Mouse (Mus musculus) CH12.LX (cell line): Measurements from ENCODE around the gene Wbp2. TPM values are rescaled to one million over a fixed set of nuclear protein-coding genes. Genes with fewer than 3 reads are reported as not detected.
"Not testable (repeated sequence)": the region's sequence is repeated elsewhere in the genome, so short reads cannot be mapped to it uniquely, and the experiment has no call there.

ENCODE experiments used
- DNase-seq: peaks from one replicate; pipeline ENCODE4 v3.0.0-alpha.2; 2013; ENCODE audit errors: extremely low read depth
- H3K27ac ChIP-seq: 2 replicates; pipeline ENCODE4 v1.5.1; 2012; ENCODE audit warnings: low read depth, mild to moderate bottlenecking, control low read depth, moderate library complexity; ENCODE audit not compliant: insufficient read depth
- H3K27me3 ChIP-seq: replicated peaks from 2 replicates; pipeline ENCODE3; 2012; ENCODE audit warnings: inconsistent platforms
- H3K36me3 ChIP-seq, 2 experiments: replicated peaks in 1 of 2; 2 replicates each; pipeline versions ENCODE3 to v1.6.1; 2012; ENCODE audit warnings: inconsistent platforms in 1 of 2, low read length in 1 of 2, mild to moderate bottlenecking in 1 of 2, mixed read lengths in 1 of 2, moderate library complexity in 1 of 2; ENCODE audit not compliant: control insufficient read depth in 1 of 2, insufficient read depth in 1 of 2
- H3K4me1 ChIP-seq, 2 experiments: 2 replicates each; pipeline ENCODE4 v1.6.1; 2012; ENCODE audit warnings: inconsistent platforms in 1 of 2, moderate library complexity in 1 of 2; ENCODE audit not compliant: insufficient read depth in 2 of 2, control insufficient read depth in 1 of 2
- H3K4me2 ChIP-seq: 2 replicates; pipeline ENCODE4 v1.6.1; 2012; ENCODE audit warnings: low read depth, mild to moderate bottlenecking, control low read depth; ENCODE audit not compliant: poor library complexity, insufficient read depth, severe bottlenecking
- H3K4me3 ChIP-seq, 3 experiments: fragments of 150-350 bp in 1 of 3; sonication (generic) in 1 of 3; replicated peaks in 1 of 3; 2 replicates each; pipeline versions ENCODE3 to v1.5.1; 2011 to 2012; ENCODE audit warnings: low read depth in 2 of 3, low read length in 2 of 3, mild to moderate bottlenecking in 2 of 3, moderate library complexity in 2 of 3, control low read depth in 1 of 3, improper control_type of control experiment in 1 of 3, inconsistent platforms in 1 of 3, mixed read lengths in 1 of 3; ENCODE audit not compliant: poor library complexity in 1 of 3
- H3K79me2 ChIP-seq: replicated peaks from 2 replicates; pipeline ENCODE4 v1.6.1; 2012; ENCODE audit warnings: mild to moderate bottlenecking, moderate library complexity; ENCODE audit not compliant: control insufficient read depth, poor library complexity, insufficient read depth, severe bottlenecking; ENCODE audit errors: extremely low read depth
- H3K9ac ChIP-seq: 2 replicates; pipeline ENCODE4 v1.6.1; 2012; ENCODE audit warnings: low read depth, mild to moderate bottlenecking, control low read depth, moderate library complexity; ENCODE audit not compliant: insufficient read depth
- H3K9me3 ChIP-seq: replicated peaks from 2 replicates; pipeline ENCODE3; 2012; ENCODE audit warnings: low read length, inconsistent platforms, mixed read lengths
- BHLHE40 ChIP-seq: IDR thresholded peaks from 2 replicates; pipeline ENCODE4 v1.6.1; 2011; ENCODE audit warnings: mild to moderate bottlenecking, low read depth, low read length, improper control_type of control experiment
- CTCF ChIP-seq, 2 experiments: IDR thresholded peaks in 1 of 2; conservative IDR thresholded peaks in 1 of 2; 2 replicates each; pipeline ENCODE4 v1.5.1; 2011 to 2012; ENCODE audit warnings: low read depth in 2 of 2, low read length in 2 of 2, improper control_type of control experiment in 1 of 2, inconsistent platforms in 1 of 2, mild to moderate bottlenecking in 1 of 2, moderate library complexity in 1 of 2
- EP300 ChIP-seq: IDR thresholded peaks from 2 replicates; pipeline ENCODE4 v1.6.1; 2011; ENCODE audit warnings: low read length, improper control_type of control experiment
- ETS1 ChIP-seq: conservative IDR thresholded peaks from 2 replicates; pipeline ENCODE4 v1.6.1; 2012; ENCODE audit warnings: low read depth, mild to moderate bottlenecking, inconsistent platforms, low read length, improper control_type of control experiment, moderate library complexity
- GABPA ChIP-seq: IDR thresholded peaks from 2 replicates; pipeline ENCODE4 v1.6.1; 2012; ENCODE audit warnings: low read depth, low read length, improper control_type of control experiment, inconsistent platforms; ENCODE audit not compliant: insufficient replicate concordance
- HCFC1 ChIP-seq: IDR thresholded peaks from 2 replicates; pipeline ENCODE4 v1.6.1; 2012; ENCODE audit warnings: low read depth, mild to moderate bottlenecking, inconsistent platforms, low read length, improper control_type of control experiment
- JUN ChIP-seq: IDR thresholded peaks from 2 replicates; pipeline ENCODE4 v1.6.1; 2011; ENCODE audit warnings: low read depth, mild to moderate bottlenecking, low read length, improper control_type of control experiment, moderate library complexity; ENCODE audit not compliant: insufficient read depth
- JUND ChIP-seq: conservative IDR thresholded peaks from 2 replicates; pipeline ENCODE4 v1.6.1; 2011; ENCODE audit warnings: low read depth, low read length, improper control_type of control experiment
- KAT2A ChIP-seq: IDR thresholded peaks from 2 replicates; pipeline ENCODE4 v1.6.1; 2012; ENCODE audit warnings: low read length, improper control_type of control experiment, inconsistent platforms; ENCODE audit not compliant: insufficient replicate concordance
- MAFK ChIP-seq: IDR thresholded peaks from 2 replicates; pipeline ENCODE4 v1.6.1; 2011; ENCODE audit warnings: low read length, improper control_type of control experiment; ENCODE audit not compliant: insufficient replicate concordance
- MAZ ChIP-seq: IDR thresholded peaks from 2 replicates; pipeline ENCODE4 v1.6.1; 2012; ENCODE audit warnings: low read depth, mild to moderate bottlenecking, inconsistent platforms, low read length, improper control_type of control experiment, moderate library complexity
- NELFE ChIP-seq: IDR thresholded peaks from 2 replicates; pipeline ENCODE4 v1.6.1; 2011; ENCODE audit warnings: low read depth, low read length, improper control_type of control experiment
- NRF1 ChIP-seq: IDR thresholded peaks from 2 replicates; pipeline ENCODE4 v1.6.1; 2014; ENCODE audit warnings: low read depth, mild to moderate bottlenecking, inconsistent platforms, low read length, improper control_type of control experiment, moderate library complexity
- PAX5 ChIP-seq: IDR thresholded peaks from 2 replicates; pipeline ENCODE4 v1.6.1; 2012; ENCODE audit warnings: low read length, inconsistent platforms, mixed read lengths
- POLR2AphosphoS2 ChIP-seq: IDR thresholded peaks from 2 replicates; pipeline ENCODE4 v1.6.1; 2011; ENCODE audit warnings: low read depth, low read length, improper control_type of control experiment
- RAD21 ChIP-seq: IDR thresholded peaks from 2 replicates; pipeline ENCODE4 v1.6.1; 2011; ENCODE audit warnings: low read depth, mild to moderate bottlenecking, low read length, improper control_type of control experiment, moderate library complexity
- TBP ChIP-seq: conservative IDR thresholded peaks from 2 replicates; pipeline ENCODE4 v1.6.1; 2011; ENCODE audit warnings: low read depth, low read length, improper control_type of control experiment
- USF1 ChIP-seq: IDR thresholded peaks from 2 replicates; pipeline ENCODE4 v1.6.1; 2014; ENCODE audit warnings: low read depth, mild to moderate bottlenecking, inconsistent platforms, low read length, improper control_type of control experiment
- ZC3H11A ChIP-seq: IDR thresholded peaks from 2 replicates; pipeline ENCODE4 v1.6.1; 2012; ENCODE audit warnings: low read depth, mild to moderate bottlenecking, inconsistent platforms, low read length, improper control_type of control experiment
- ZKSCAN1 ChIP-seq: IDR thresholded peaks from 2 replicates; pipeline ENCODE4 v1.6.1; 2012; ENCODE audit warnings: low read depth, inconsistent platforms, low read length, improper control_type of control experiment, borderline replicate concordance
- ZMIZ1 ChIP-seq: IDR thresholded peaks from 2 replicates; pipeline ENCODE4 v1.6.1; 2012; ENCODE audit warnings: low read depth, mild to moderate bottlenecking, inconsistent platforms, low read length, improper control_type of control experiment
- ZNF384 ChIP-seq: IDR thresholded peaks from 2 replicates; pipeline ENCODE4 v1.6.1; 2012; ENCODE audit warnings: low read depth, low read length, improper control_type of control experiment, inconsistent platforms
- dilution Hi-C: fragments of 300-500 bp; cut with MboI; formaldehyde crosslinking; loops from 2 replicates; pipeline ENCODE4 v1.14.3; 2020; ENCODE audit warnings: low sequenced_read_pairs; ENCODE audit not compliant: extremely low pct_unique_long_range_greater_than_20kb, extremely low pct_ligation_motif_present
- in situ Hi-C: fragments of 300-500 bp; cut with MboI; formaldehyde crosslinking; loops from 3 replicates; pipeline ENCODE4 v1.14.3; 2019; ENCODE audit warnings: low sequenced_read_pairs, low pct_ligation_motif_present, low pct_unique_long_range_greater_than_20kb, mixed read lengths
- polyA plus RNA-seq: library from polyadenylated mRNA; unstranded; fragments of >175 nt; gene quantifications from 2 replicates; pipeline ENCODE4 v1.2.1, GENCODE M21; 2012; ENCODE audit warnings: low read depth; ENCODE audit not compliant: insufficient read length
- total RNA-seq, 2 experiments: library from RNA; depleted of rRNA; stranded (reverse); fragments of 300-350 nt in 1 of 2; fragments of >200 nt in 1 of 2; gene quantifications; 2 replicates each; pipeline ENCODE4 v1.2.3; 2012 to 2014

Wbp2 gene
- total and polyA plus RNA-seq, 3 experiments: 15.2 to 97.1 (median 30.7) TPM

GRCm38 (mm10) chr11:116095573-116095972 is 8.8 kb upstream of the Wbp2 start:
- in situ Hi-C loops: no loop called here
- dilution Hi-C loops: no loop called here
- Histone ChIP-seq H3K27me3 (peaks cover 4% of the 10 kb centered on the region), H3K9ac (no peak overlapping the region), H3K9me3 (peaks cover 5% of the 10 kb centered on the region), H3K4me2 (no peak overlapping the region), H3K27ac (no peak overlapping the region), H3K79me2 (no peaks in the 10 kb centered on the region), H3K4me3 (no peak overlapping the region), H3K4me1 (no peaks in the 10 kb centered on the region), H3K36me3 (no peaks in the 10 kb centered on the region)
- no peak for DNase-seq
- TF ChIP-seq ZNF384 (peak; percentile 74), EP300 (no peak), RAD21 (no peak), ZMIZ1 (no peak), POLR2AphosphoS2 (no peak)

GRCm38 (mm10) chr11:116093771-116094565 is 7.2 kb upstream of the Wbp2 start:
- Histone ChIP-seq H3K36me3 (no peaks in the 10 kb centered on the region), H3K4me1 (no peaks in the 10 kb centered on the region), H3K9ac (no peak overlapping the region), H3K4me2 (no peak overlapping the region), H3K4me3 (no peak overlapping the region), H3K27me3 (peaks cover under 1% of the 10 kb centered on the region), H3K79me2 (no peaks in the 10 kb centered on the region), H3K9me3 (peaks cover 5% of the 10 kb centered on the region)
- DNase-seq: no peak
- dilution Hi-C loops: no loop called here
- in situ Hi-C loops: no loop called here
- TF ChIP-seq HCFC1 (no peak), JUN (no peak), ZNF384 (no peak), NELFE (no peak), BHLHE40 (no peak), MAZ (no peak), JUND (no peak), PAX5 (no peak), TBP (no peak), ETS1 (no peak), ZKSCAN1 (no peak), CTCF (conservative IDR thresholded peaks at IDR 0.05 in 1 of 2, IDR thresholded peaks at IDR 0.05 in 1 of 2; ENCODE audit: low read depth in 2 of 2, low read length in 2 of 2) (no peak), GABPA (no peak), ZC3H11A (no peak), KAT2A (no peak), MAFK (no peak), USF1 (no peak), NRF1 (no peak)
- TF ChIP-seq, all 38 proteins: peak for 0
- H3K27ac ChIP-seq: no peak overlapping the region

- H3K4me1 ChIP-seq, H3K4me3 ChIP-seq, H3K27me3 ChIP-seq, H3K9ac ChIP-seq, H3K9me3 ChIP-seq, H3K79me2 ChIP-seq, H3K4me2 ChIP-seq, in situ Hi-C loops, H3K27ac ChIP-seq, H3K36me3 ChIP-seq, DNase-seq, dilution Hi-C loops: not testable (repeated sequence)
Measured at GRCm38 (mm10) chr11:116092959-116093358, 6.2 kb upstream of the Wbp2 start.
